ENCODE assay signal across 20 mouse cellular contexts in genomic region chr5:150866198-150866597, GRCm38 (mm10).
"Had no signal": no experiment of that assay in that cellular context is flagged by ENCODE, and none has a peak within 500 bp of the region (broad histone marks: within the 10 kb centered on the region; RNA-seq: fewer than 3 reads in every experiment).

No protein-coding gene starts in this region.

- ATAC-seq: midbrain, embryonic 16.5 days had no signal

- H3K36me3 ChIP-seq: midbrain, embryonic 10.5 days; midbrain, embryonic 12.5 days; neural tube, embryonic 13.5 days; neural tube, embryonic 15.5 days; stomach, embryonic 15.5 days had no signal

- DNase-seq: lung, adult 18-20 months; lung, embryonic 14.5 days; lung, postnatal 10 days; lung, postnatal 4 days; midbrain, embryonic 14.5 days; retina, postnatal 1 day; right cerebral cortex, adult 18-20 months; right cerebral cortex, postnatal 25 days; right cerebral cortex, postnatal 4 days; spleen, adult 18-20 months; thymus, adult 18-20 months; thymus, postnatal 14 days; thymus, postnatal 36 days had no signal

- H3K4me1 ChIP-seq: midbrain, embryonic 12.5 days; neural tube, embryonic 13.5 days; neural tube, embryonic 15.5 days; stomach, embryonic 15.5 days had no signal

- H3K27me3 ChIP-seq: midbrain, embryonic 12.5 days; neural tube, embryonic 13.5 days; neural tube, embryonic 15.5 days; stomach, embryonic 15.5 days had no signal

- H3K27ac ChIP-seq: midbrain, embryonic 10.5 days; midbrain, embryonic 12.5 days; neural tube, embryonic 13.5 days; neural tube, embryonic 15.5 days; stomach, embryonic 15.5 days had no signal

- H3K4me2 ChIP-seq: lung, embryonic 14.5 days; midbrain, embryonic 12.5 days; neural tube, embryonic 13.5 days; neural tube, embryonic 15.5 days; stomach, embryonic 15.5 days had no signal

- H3K4me3 ChIP-seq: midbrain, embryonic 10.5 days; midbrain, embryonic 12.5 days; myocyte; neural tube, embryonic 13.5 days; neural tube, embryonic 15.5 days; stomach, embryonic 15.5 days had no signal

- H3K9ac ChIP-seq: lung, embryonic 14.5 days; midbrain, embryonic 12.5 days; neural tube, embryonic 13.5 days; neural tube, embryonic 15.5 days; stomach, embryonic 15.5 days had no signal

- H3K9me3 ChIP-seq: neural tube, embryonic 15.5 days; stomach, embryonic 15.5 days had no signal
